ENCODE assay signal across 8 mouse cellular contexts in the genomic region with DNA sequence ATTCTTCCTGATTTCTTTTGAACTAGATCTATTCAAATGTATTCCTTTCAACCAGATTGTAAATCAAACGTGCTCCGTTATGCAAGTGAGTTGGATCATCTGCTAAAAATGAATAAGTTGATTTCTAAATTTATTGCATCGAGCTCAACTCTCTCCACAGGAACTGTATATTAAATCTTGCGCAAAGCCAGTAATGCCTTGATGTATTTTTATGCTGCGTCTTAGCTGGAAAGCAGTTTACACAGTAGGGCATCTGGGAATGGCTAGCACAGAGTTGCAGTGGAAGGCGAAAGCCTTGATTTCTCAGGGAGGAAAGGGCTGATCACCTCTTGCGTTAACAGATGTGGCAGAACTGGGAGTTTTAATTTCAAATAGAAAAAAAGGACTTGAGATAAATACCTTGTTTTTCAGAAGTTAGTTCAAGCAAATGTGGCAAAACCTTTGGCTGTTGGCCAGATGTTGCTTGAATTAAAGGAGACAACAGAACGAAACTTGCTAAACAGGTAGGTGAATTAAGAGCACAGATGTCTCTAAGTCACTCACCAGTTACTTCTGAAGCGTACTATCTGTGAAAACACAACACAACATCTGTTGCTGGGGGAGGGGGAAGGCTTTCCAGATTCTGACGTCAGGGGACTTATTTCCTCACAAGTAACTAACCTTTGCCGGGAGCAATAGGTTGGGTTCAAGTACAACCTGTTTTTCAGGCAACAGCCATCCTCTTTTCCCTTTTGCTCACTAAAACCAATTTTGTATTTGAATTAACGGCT. TPM values are rescaled to one million over a fixed set of nuclear protein-coding genes. Genes with fewer than 3 reads are reported as not detected.
DNase-seq lines count a peak whose midpoint lies in the region; ATAC-seq and TF ChIP-seq lines count a peak whose summit lies in the region.

No protein-coding gene starts in this region.

- H3K9ac ChIP-seq in lung, embryonic 14.5 days, result peak overlapping the region; percentile 47
- H3K9ac ChIP-seq in limb, embryonic 15.5 days, result peak overlapping the region; percentile 39; the same call in 1 of the 2 replicates
- H3K9ac ChIP-seq in neural tube, embryonic 13.5 days, result peak overlapping the region; percentile 63

- no peak overlapping the region for H3K27ac ChIP-seq in lung, embryonic 14.5 days (ENCODE audit: low read depth)
- peak overlapping the region; percentile 84 for H3K27ac ChIP-seq in limb, embryonic 15.5 days
- peak overlapping the region; percentile 53 for H3K27ac ChIP-seq in neural tube, embryonic 13.5 days (replicated peaks)

- peak overlapping the region; percentile 67 for H3K4me2 ChIP-seq in lung, embryonic 14.5 days
- peak overlapping the region; percentile 65 for H3K4me2 ChIP-seq in limb, embryonic 15.5 days
- H3K4me2 ChIP-seq in neural tube, embryonic 13.5 days, result peak overlapping the region; percentile 71

- H3K4me1 ChIP-seq in lung, embryonic 14.5 days (ENCODE audit: insufficient read depth), result 0 out of 2 replicates have a peak, but pooled peaks cover 3% of the 10 kb centered on the region
- no peaks in the 10 kb centered on the region; the same call in 1 of the 2 replicates for H3K4me1 ChIP-seq in limb, embryonic 15.5 days
- peaks cover 27% of the 10 kb centered on the region for H3K4me1 ChIP-seq in neural tube, embryonic 13.5 days (replicated peaks)

- ATAC-seq in lung, embryonic 14.5 days (ENCODE audit: insufficient read depth), result no peak
- ATAC-seq in limb, embryonic 15.5 days (ENCODE audit: insufficient number of reproducible peaks, low FRiP score, low TSS enrichment, low read depth), result no peak
- ATAC-seq in neural tube, embryonic 13.5 days (ENCODE audit: low read depth), result peak; percentile 19; the same call in 1 of the 2 replicates

- no peaks in the 10 kb centered on the region for H3K36me3 ChIP-seq in lung, embryonic 14.5 days (ENCODE audit: insufficient read depth)
- H3K36me3 ChIP-seq in limb, embryonic 15.5 days, result no peaks in the 10 kb centered on the region
- H3K36me3 ChIP-seq in neural tube, embryonic 13.5 days, result no peaks in the 10 kb centered on the region

- no peaks in the 10 kb centered on the region for H3K27me3 ChIP-seq in lung, embryonic 14.5 days (ENCODE audit: insufficient read depth, low read length)
- H3K27me3 ChIP-seq in limb, embryonic 15.5 days, result no peaks in the 10 kb centered on the region
- no peaks in the 10 kb centered on the region for H3K27me3 ChIP-seq in neural tube, embryonic 13.5 days

- no peaks in the 10 kb centered on the region for H3K9me3 ChIP-seq in lung, embryonic 14.5 days (ENCODE audit: low read depth, low read length)
- no peaks in the 10 kb centered on the region for H3K9me3 ChIP-seq in limb, embryonic 15.5 days
- no peaks in the 10 kb centered on the region for H3K9me3 ChIP-seq in neural tube, embryonic 13.5 days

- DNase-seq in adrenal gland, adult 8-10 months, result peak; percentile 19
- DNase-seq in adrenal gland, adult (ENCODE audit: inconsistent age in 2 of 2, low spot score in 1 of 2), result no peak
- no peak for DNase-seq in lung, embryonic 14.5 days
- DNase-seq in lung, postnatal 4 days, result no peak
- DNase-seq in frontal cortex, adult 2 months (ENCODE audit: extremely low spot score in 1 of 2, low spot score in 1 of 2), result peak; percentile 62 to 64
- no peak for DNase-seq in Muller cell, postnatal 12 days (ENCODE audit: inconsistent ontology term)

- 41% methylated on average over 12 of the region's 12 CpGs for WGBS in lung, embryonic 14.5 days
- WGBS in limb, embryonic 15.5 days, result 28% methylated on average over 12 of the region's 12 CpGs
- 41% methylated on average over 12 of the region's 12 CpGs for WGBS in neural tube, embryonic 13.5 days

- no peak for TF ChIP-seq CTCF in lung, embryonic 14.5 days (IDR thresholded peaks at IDR 0.05; ENCODE audit: low read depth)

- H3K4me3 ChIP-seq in lung, embryonic 14.5 days (ENCODE audit: low read depth, low read length), result peak overlapping the region; percentile 73
- H3K4me3 ChIP-seq in limb, embryonic 15.5 days, result peak overlapping the region; percentile 86
- H3K4me3 ChIP-seq in neural tube, embryonic 13.5 days, result peak overlapping the region; percentile 79

RNA-seq across cellular contexts. Expression of a gene that starts 0.7 kb away (rescaled TPM):
- total RNA-seq in adrenal gland, adult 8-10 months (2022), result 10 to 100 TPM in 3 of 4 experiments, 1 to 10 TPM in 1; 10.0 to 12.2 (median 10.4) TPM
- 11.9 and 12.0 TPM in 2 replicates for polyA plus RNA-seq in lung, embryonic 14.5 days (2014; fragmentation: Nextera tagmentation; extraction: Ambion mirVana)
- polyA plus RNA-seq in frontal cortex, adult 2 months (2012; rRNA removed), result 101 and 102 TPM in 2 replicates
- 13.3 and 15.0 TPM in 2 replicates for polyA plus RNA-seq in limb, embryonic 15.5 days (2015; fragmentation: Nextera tagmentation; extraction: Ambion mirVana)
- 22.4 and 22.7 TPM in 2 replicates for polyA plus RNA-seq in neural tube, embryonic 13.5 days (2015; fragmentation: Nextera tagmentation; extraction: Ambion mirVana)

RNA-seq across cellular contexts. Expression of a gene that starts 24.8 kb away (rescaled TPM):
- not detected for total RNA-seq in adrenal gland, adult 8-10 months (2022)
- not detected in 2 replicates for polyA plus RNA-seq in lung, embryonic 14.5 days (2014; fragmentation: Nextera tagmentation; extraction: Ambion mirVana)
- not detected in 2 replicates for polyA plus RNA-seq in frontal cortex, adult 2 months (2012; rRNA removed)
- polyA plus RNA-seq in limb, embryonic 15.5 days (2015; fragmentation: Nextera tagmentation; extraction: Ambion mirVana), result not detected in 2 replicates
- polyA plus RNA-seq in neural tube, embryonic 13.5 days (2015; fragmentation: Nextera tagmentation; extraction: Ambion mirVana), result not detected in 2 replicates

RNA-seq across cellular contexts. Expression of a gene that starts 28.7 kb away (rescaled TPM):
- under 1 TPM; 0.49 to 0.78 (median 0.52) TPM for total RNA-seq in adrenal gland, adult 8-10 months (2022)
- polyA plus RNA-seq in lung, embryonic 14.5 days (2014; fragmentation: Nextera tagmentation; extraction: Ambion mirVana), result 4.4 and 5.4 TPM in 2 replicates
- 15.2 and 16.6 TPM in 2 replicates for polyA plus RNA-seq in frontal cortex, adult 2 months (2012; rRNA removed)
- polyA plus RNA-seq in limb, embryonic 15.5 days (2015; fragmentation: Nextera tagmentation; extraction: Ambion mirVana), result 1.8 and 2.3 TPM in 2 replicates
- 36.4 and 43.4 TPM in 2 replicates for polyA plus RNA-seq in neural tube, embryonic 13.5 days (2015; fragmentation: Nextera tagmentation; extraction: Ambion mirVana)

Comparison
In these comparisons a context has a peak if more than half of its experiments do, and no peak if none do; other contexts are left out.
1. DNase-seq: peak in adrenal gland, adult 8-10 months (single experiment) and frontal cortex, adult 2 months (2 of 2); none in adrenal gland, adult (0 of 2), lung, embryonic 14.5 days (single experiment), lung, postnatal 4 days (0 of 2) and Muller cell, postnatal 12 days (single experiment).
2. Peak in every context shown above with its lines, with median percentiles within 50 percentile points of each other: H3K4me2 ChIP-seq, H3K4me3 ChIP-seq and H3K9ac ChIP-seq.